Mouse (Mus musculus): Measurements from ENCODE around the gene Asxl2. TPM values are rescaled to one million over a fixed set of nuclear protein-coding genes. Genes with fewer than 3 reads are reported as not detected.
"Not testable (repeated sequence)": the region's sequence is repeated elsewhere in the genome, so short reads cannot be mapped to it uniquely, and the experiment has no call there.

The Asxl2 gene
- polyA plus RNA-seq, 1 experiment from 2014 or later = 22.0 TPM

DNA sequence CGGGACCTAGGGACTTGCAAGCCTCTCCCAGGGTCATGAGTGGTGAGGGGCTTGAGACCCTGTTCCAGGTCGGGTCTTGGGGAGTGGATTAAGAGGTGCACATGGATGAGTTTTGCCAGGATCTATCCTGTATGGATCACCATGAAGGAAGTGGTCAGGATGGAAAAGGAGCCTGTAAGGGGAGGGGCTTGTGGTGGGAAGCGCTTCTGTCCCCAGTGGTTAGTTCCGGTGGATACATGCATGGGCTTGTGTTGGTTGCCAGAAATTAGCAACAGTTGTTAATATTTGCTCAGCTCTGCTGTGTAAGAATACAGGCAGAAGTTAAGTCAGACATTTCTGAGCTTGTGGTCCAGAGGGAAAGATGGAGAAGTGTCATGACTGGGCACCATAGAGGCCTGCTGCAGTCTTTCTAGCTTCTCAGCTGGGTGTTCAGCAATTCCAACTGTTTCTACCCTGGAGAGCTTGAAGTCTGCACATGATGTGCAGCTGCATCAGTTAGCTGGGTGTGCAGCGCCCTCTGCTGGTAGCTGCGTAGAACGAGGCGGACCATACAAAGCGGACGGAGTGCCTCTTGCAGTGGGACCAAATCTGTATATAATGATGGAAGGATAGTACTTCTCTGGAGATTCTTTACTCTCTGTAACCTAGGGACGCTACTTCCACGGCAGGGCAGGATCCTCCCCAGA, 35.9 kb upstream of the Asxl2 start:
- peak; percentile 89 for DNase-seq (ENCODE audit: low spot score)
- Histone ChIP-seq H3K9me3 (ENCODE audit: control insufficient read depth, low read length) (no peaks in the 10 kb centered on the region), H3K36me3 (ENCODE audit: control insufficient read depth, insufficient read depth, low read length) (peaks cover 4% of the 10 kb centered on the region; the same call in 1 of the 2 replicates), H3K9ac (ENCODE audit: low read length) (no peak overlapping the region), H3K27me3 (ENCODE audit: control insufficient read depth, insufficient read depth, low read length) (no peaks in the 10 kb centered on the region), H3K4me3 (ENCODE audit: low read depth, low read length) (no peak overlapping the region), H3K27ac (ENCODE audit: low read depth, low read length) (no peak overlapping the region), H3K4me1 (replicated peaks; ENCODE audit: control insufficient read depth, insufficient read depth, low read length) (0 out of 2 replicates have a peak, but pooled peaks cover 2% of the 10 kb centered on the region), H3K4me2 (ENCODE audit: low read depth, low read length, severe bottlenecking) (no peak overlapping the region)
- ATAC-seq (replicated peaks; ENCODE audit: low FRiP score) = peak; percentile 80
- WGBS = 31% methylated on average over 12 of the region's 12 CpGs

DNA sequence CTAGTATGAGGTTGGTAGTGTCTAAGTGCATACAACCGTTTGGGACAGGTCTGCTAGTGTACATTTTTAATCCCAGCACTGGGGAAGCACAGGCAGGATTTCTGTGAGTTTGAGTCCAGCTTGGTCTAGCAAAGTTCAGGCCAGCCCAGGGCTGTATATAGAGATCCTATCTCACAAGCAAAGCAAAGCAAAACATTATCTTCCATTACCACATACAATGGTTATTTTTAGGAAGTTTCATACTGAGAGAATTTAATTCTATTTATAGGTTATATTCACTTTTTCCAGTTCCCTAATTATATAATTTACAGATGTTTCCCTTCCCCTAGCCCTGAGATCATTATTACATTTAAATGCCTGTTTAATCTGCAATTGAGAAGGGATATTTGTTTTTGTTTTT, 35.4 kb upstream of the Asxl2 start:
- Histone ChIP-seq H3K27ac (ENCODE audit: low read depth, low read length) (no peak overlapping the region), H3K9ac (ENCODE audit: low read length) (no peak overlapping the region), H3K27me3 (ENCODE audit: control insufficient read depth, insufficient read depth, low read length) (no peaks in the 10 kb centered on the region), H3K4me1 (replicated peaks; ENCODE audit: control insufficient read depth, insufficient read depth, low read length) (no peaks in the 10 kb centered on the region), H3K36me3 (ENCODE audit: control insufficient read depth, insufficient read depth, low read length) (peaks cover 4% of the 10 kb centered on the region; the same call in 1 of the 2 replicates), H3K4me2 (ENCODE audit: low read depth, low read length, severe bottlenecking) (no peak overlapping the region), H3K9me3 (ENCODE audit: control insufficient read depth, low read length) (no peaks in the 10 kb centered on the region), H3K4me3 (ENCODE audit: low read depth, low read length) (no peak overlapping the region)
- DNase-seq (ENCODE audit: low spot score) = no peak
- WGBS = 81% methylated on average over 1 of the region's 1 CpGs
- ATAC-seq (replicated peaks; ENCODE audit: low FRiP score) = no peak

GRCm38 (mm10) chr12:3393140-3393539, 33.5 kb upstream of the Asxl2 start:
- no peak overlapping the region for H3K9ac ChIP-seq (ENCODE audit: low read length)
- H3K9me3 ChIP-seq (ENCODE audit: control insufficient read depth, low read length) = no peaks in the 10 kb centered on the region
- no peak overlapping the region for H3K4me3 ChIP-seq (ENCODE audit: low read depth, low read length)
- H3K27ac ChIP-seq (ENCODE audit: low read depth, low read length) = no peak overlapping the region
- peaks cover 2% of the 10 kb centered on the region; the same call in 1 of the 2 replicates for H3K36me3 ChIP-seq (ENCODE audit: control insufficient read depth, insufficient read depth, low read length)
- DNase-seq (ENCODE audit: low spot score) (no peak), ATAC-seq (replicated peaks; ENCODE audit: low FRiP score) (no peak)
- no peaks in the 10 kb centered on the region for H3K27me3 ChIP-seq (ENCODE audit: control insufficient read depth, insufficient read depth, low read length)
- H3K4me1 ChIP-seq (replicated peaks; ENCODE audit: control insufficient read depth, insufficient read depth, low read length) = no peaks in the 10 kb centered on the region
- H3K4me2 ChIP-seq (ENCODE audit: low read depth, low read length, severe bottlenecking) = no peak overlapping the region
- WGBS = 76% methylated on average over 4 of the region's 4 CpGs

GRCm38 (mm10) chr12:3396931-3397330, 29.7 kb upstream of the Asxl2 start:
- ATAC-seq (replicated peaks; ENCODE audit: low FRiP score) (no peak), DNase-seq (ENCODE audit: low spot score) (no peak)
- 92% methylated on average over 8 of the region's 8 CpGs for WGBS
- Histone ChIP-seq H3K27ac (ENCODE audit: low read depth, low read length) (no peak overlapping the region), H3K36me3 (ENCODE audit: control insufficient read depth, insufficient read depth, low read length) (0 out of 2 replicates have a peak, but pooled peaks cover 2% of the 10 kb centered on the region), H3K4me3 (ENCODE audit: low read depth, low read length) (no peak overlapping the region), H3K4me2 (ENCODE audit: low read depth, low read length, severe bottlenecking) (no peak overlapping the region), H3K27me3 (ENCODE audit: control insufficient read depth, insufficient read depth, low read length) (no peaks in the 10 kb centered on the region), H3K4me1 (replicated peaks; ENCODE audit: control insufficient read depth, insufficient read depth, low read length) (no peaks in the 10 kb centered on the region), H3K9ac (ENCODE audit: low read length) (no peak overlapping the region), H3K9me3 (ENCODE audit: control insufficient read depth, low read length) (no peaks in the 10 kb centered on the region)

DNA sequence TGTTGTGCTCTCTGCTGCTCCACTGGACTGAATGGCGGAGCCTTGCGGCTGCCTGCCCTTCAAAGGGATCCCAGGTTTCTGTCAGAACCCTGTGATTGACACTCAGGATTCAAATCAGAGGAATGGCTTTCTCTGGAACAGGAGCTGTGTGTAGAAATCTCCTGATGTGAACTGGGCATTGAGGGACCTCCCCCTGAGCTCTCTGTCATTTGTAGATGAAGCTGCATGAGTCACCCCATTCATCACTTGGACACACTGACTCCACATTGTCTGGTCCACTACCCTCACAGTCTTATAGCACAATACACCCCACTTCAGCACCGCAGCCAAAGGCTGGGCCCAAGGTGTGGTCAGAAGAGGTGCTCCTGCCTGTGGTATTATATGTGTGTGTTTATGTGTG, 21.0 kb upstream of the Asxl2 start:
- H3K4me3 ChIP-seq (ENCODE audit: low read depth, low read length); H3K9ac ChIP-seq (ENCODE audit: low read length); H3K4me2 ChIP-seq (ENCODE audit: low read depth, low read length, severe bottlenecking); H3K4me1 ChIP-seq (replicated peaks; ENCODE audit: control insufficient read depth, insufficient read depth, low read length); DNase-seq (ENCODE audit: low spot score); H3K27me3 ChIP-seq (ENCODE audit: control insufficient read depth, insufficient read depth, low read length); H3K27ac ChIP-seq (ENCODE audit: low read depth, low read length); H3K36me3 ChIP-seq (ENCODE audit: control insufficient read depth, insufficient read depth, low read length); H3K9me3 ChIP-seq (ENCODE audit: control insufficient read depth, low read length); ATAC-seq (replicated peaks; ENCODE audit: low FRiP score): not testable (repeated sequence)
- 86% methylated on average over 3 of the region's 3 CpGs for WGBS

- no peak for DNase-seq (ENCODE audit: low spot score)
These were observed 20.1 kb upstream of the Asxl2 start for GRCm38 (mm10) chr12:3406585-3406984.

GRCm38 (mm10) chr12:3414956-3415355, 11.7 kb upstream of the Asxl2 start:
- no peak for ATAC-seq (replicated peaks; ENCODE audit: low FRiP score)
- Histone ChIP-seq H3K9ac (ENCODE audit: low read length) (no peak overlapping the region), H3K4me3 (ENCODE audit: low read depth, low read length) (no peak overlapping the region), H3K27me3 (ENCODE audit: control insufficient read depth, insufficient read depth, low read length) (no peaks in the 10 kb centered on the region), H3K4me2 (ENCODE audit: low read depth, low read length, severe bottlenecking) (no peak overlapping the region), H3K9me3 (ENCODE audit: control insufficient read depth, low read length) (no peaks in the 10 kb centered on the region), H3K36me3 (ENCODE audit: control insufficient read depth, insufficient read depth, low read length) (no peaks in the 10 kb centered on the region), H3K4me1 (replicated peaks; ENCODE audit: control insufficient read depth, insufficient read depth, low read length) (no peaks in the 10 kb centered on the region), H3K27ac (ENCODE audit: low read depth, low read length) (no peak overlapping the region)
- WGBS = 90% methylated on average over 4 of the region's 4 CpGs
- DNase-seq (ENCODE audit: low spot score) = no peak

More at GRCm38 (mm10) chr12:3406585-3406984, 20.1 kb upstream of the Asxl2 start:
- Histone ChIP-seq H3K4me3 (ENCODE audit: low read depth, low read length) (no peak overlapping the region), H3K4me1 (replicated peaks; ENCODE audit: control insufficient read depth, insufficient read depth, low read length) (no peaks in the 10 kb centered on the region), H3K27me3 (ENCODE audit: control insufficient read depth, insufficient read depth, low read length) (no peaks in the 10 kb centered on the region), H3K9me3 (ENCODE audit: control insufficient read depth, low read length) (no peaks in the 10 kb centered on the region), H3K9ac (ENCODE audit: low read length) (no peak overlapping the region), H3K27ac (ENCODE audit: low read depth, low read length) (no peak overlapping the region), H3K4me2 (ENCODE audit: low read depth, low read length, severe bottlenecking) (no peak overlapping the region), H3K36me3 (ENCODE audit: control insufficient read depth, insufficient read depth, low read length) (no peaks in the 10 kb centered on the region; the same call in 1 of the 2 replicates)
- WGBS = 93% methylated on average over 6 of the region's 6 CpGs
- no peak for ATAC-seq (replicated peaks; ENCODE audit: low FRiP score)

DNA sequence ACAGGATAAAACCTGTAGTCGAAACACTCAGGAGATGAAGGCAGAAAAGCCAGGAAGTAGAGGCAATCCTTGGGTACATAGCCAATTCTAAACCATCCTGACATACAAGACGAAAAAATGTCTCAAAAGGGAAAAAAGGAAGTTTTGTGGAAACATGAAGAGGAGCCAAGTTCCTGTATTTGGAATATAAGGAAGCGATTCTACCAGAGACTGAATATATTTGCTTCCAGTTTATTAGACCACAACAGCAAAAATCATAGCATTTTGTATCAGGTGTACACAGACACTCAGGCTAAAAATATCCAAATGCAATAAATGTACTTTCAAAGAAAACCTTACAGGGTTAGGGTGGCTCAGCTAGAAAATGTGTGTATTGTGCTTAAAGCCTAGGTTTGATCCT, 7.9 kb upstream of the Asxl2 start:
- WGBS = 95% methylated on average over 3 of the region's 3 CpGs
- ATAC-seq (replicated peaks; ENCODE audit: low FRiP score) (no peak), DNase-seq (ENCODE audit: low spot score) (no peak)

DNA sequence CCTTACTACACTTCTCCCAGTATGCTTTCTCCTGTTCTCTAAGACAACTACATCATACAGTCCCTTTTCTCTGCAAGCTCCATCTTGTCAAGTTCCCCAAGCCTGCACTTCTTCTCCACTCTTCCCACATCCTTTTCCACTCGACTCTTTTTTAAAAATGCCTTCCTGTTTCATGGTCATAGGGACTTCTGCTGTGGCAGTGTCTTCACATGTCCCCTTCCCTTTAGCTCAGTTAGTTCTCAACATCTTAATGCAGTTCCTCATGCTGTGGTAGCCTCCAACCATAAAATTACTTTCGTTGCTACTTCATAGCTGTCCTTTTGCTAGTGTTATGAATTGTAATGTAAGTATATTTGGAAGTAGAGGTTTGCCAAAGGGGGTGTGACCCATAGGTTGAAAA, 6.1 kb upstream of the Asxl2 start:
- H3K9ac ChIP-seq (ENCODE audit: low read length) = no peak overlapping the region
- H3K4me2 ChIP-seq (ENCODE audit: low read depth, low read length, severe bottlenecking) = no peak overlapping the region
- H3K27me3 ChIP-seq (ENCODE audit: control insufficient read depth, insufficient read depth, low read length) = no peaks in the 10 kb centered on the region
- H3K36me3 ChIP-seq (ENCODE audit: control insufficient read depth, insufficient read depth, low read length) = no peaks in the 10 kb centered on the region
- 88% methylated on average over 2 of the region's 2 CpGs for WGBS
- no peak overlapping the region for H3K4me3 ChIP-seq (ENCODE audit: low read depth, low read length)
- DNase-seq (ENCODE audit: low spot score) (no peak), ATAC-seq (replicated peaks; ENCODE audit: low FRiP score) (no peak)
- no peaks in the 10 kb centered on the region for H3K9me3 ChIP-seq (ENCODE audit: control insufficient read depth, low read length)
- no peak overlapping the region for H3K27ac ChIP-seq (ENCODE audit: low read depth, low read length)
- H3K4me1 ChIP-seq (replicated peaks; ENCODE audit: control insufficient read depth, insufficient read depth, low read length) = no peaks in the 10 kb centered on the region

More for the DNA sequence above, 7.9 kb upstream of the Asxl2 start:
- no peaks in the 10 kb centered on the region for H3K36me3 ChIP-seq (ENCODE audit: control insufficient read depth, insufficient read depth, low read length)
- no peak overlapping the region for H3K27ac ChIP-seq (ENCODE audit: low read depth, low read length)
- no peak overlapping the region for H3K4me2 ChIP-seq (ENCODE audit: low read depth, low read length, severe bottlenecking)
- H3K4me3 ChIP-seq (ENCODE audit: low read depth, low read length) = no peak overlapping the region
- H3K9me3 ChIP-seq (ENCODE audit: control insufficient read depth, low read length) = no peaks in the 10 kb centered on the region
- no peak overlapping the region for H3K9ac ChIP-seq (ENCODE audit: low read length)
- H3K4me1 ChIP-seq (replicated peaks; ENCODE audit: control insufficient read depth, insufficient read depth, low read length) = no peaks in the 10 kb centered on the region
- H3K27me3 ChIP-seq (ENCODE audit: control insufficient read depth, insufficient read depth, low read length) = no peaks in the 10 kb centered on the region
